Mouse (Mus musculus) heart, adult 18-20 months (tissue): ENCODE measurements at regions not wholly inside any gene's neighbourhood (a gene's known extent, or its start where the extent isn't known, plus 50 kb on each side); places are given as distances from the start of the nearest gene placed in this dataset.

Experiments used
- DNase-seq, 2 experiments: peaks; one replicate each; pipeline ENCODE4 v3.0.0; 2021 to 2022; ENCODE audit warnings: mixed read lengths in 1 of 2

DNA sequence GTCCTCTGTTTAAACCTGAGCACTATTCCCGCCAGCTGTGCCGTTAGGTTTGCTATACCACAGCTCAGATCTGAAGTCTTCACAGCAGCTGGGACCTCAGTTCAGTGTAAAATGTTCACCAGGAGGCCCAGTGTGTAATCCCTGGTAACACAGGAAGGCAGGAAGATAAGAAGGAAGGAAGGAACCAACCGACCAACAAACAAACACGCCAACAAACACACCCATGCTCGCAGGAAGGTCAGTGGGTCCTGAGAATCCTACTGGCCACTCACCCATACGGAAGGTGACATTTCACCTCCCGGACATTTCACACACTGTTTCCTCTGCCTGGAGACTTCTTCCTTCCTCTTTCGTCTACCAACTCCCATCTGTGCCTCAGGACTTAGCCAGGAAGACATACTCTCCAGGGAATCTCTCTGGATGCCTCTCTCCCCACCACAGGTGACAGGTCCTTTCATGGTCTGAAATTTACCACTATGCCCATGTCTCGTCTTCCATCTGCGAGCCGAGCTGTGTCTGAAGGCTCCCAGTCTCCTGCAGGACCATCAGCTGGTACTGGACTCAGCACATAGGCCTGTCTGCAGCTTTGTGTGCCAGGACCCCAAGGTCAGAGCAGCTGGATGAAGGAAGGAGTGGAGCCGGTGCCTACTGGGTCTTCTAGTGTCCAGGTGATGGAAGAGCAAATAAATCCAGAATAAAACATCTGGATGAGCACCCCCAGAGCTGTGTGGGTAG, 61.1 kb upstream of the Xpa start:
- no peak for DNase-seq

- DNase-seq = peak in 1 of 2 experiments; percentile 44
Observed at GRCm38 (mm10) chr4:46258774-46259173, 62.7 kb upstream of the Xpa start.

DNA sequence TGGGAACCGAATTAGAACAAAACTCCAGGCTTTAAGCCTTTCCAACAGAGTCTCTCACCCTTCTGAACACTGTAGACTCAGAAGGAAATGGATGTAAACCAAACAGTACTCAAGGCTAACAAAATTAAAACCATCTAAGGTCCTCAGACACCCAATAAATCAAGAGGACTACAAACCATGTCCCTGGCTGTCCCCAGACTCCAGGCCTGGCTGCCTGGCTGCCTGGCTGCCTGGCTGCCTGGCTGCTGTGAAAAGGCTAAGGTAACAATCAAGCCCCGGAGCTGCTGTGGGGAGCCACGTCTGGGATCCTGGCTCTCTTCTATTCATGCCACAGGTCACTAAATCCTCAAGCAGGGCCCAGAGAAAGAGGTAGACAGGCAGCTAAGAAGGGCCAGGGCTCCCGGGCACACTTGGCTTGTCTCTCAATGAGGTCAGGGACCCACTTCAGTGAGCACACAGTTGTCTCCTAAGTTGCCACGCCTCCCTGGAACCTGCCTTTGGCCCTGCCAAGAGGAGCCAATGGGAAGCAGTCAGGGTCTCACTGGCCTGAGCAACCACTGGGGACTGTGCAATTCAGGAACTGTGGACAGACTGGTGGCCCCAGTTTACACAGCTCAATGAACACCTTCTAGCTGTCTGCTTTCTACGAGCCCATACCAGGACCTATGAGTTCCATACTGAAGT, 72.6 kb upstream of the Xpa start:
- no peak for DNase-seq

GRCm38 (mm10) chr4:46271066-46271465, 72.3 kb upstream of the Foxe1 start:
- no peak for DNase-seq

GRCm38 (mm10) chr4:46275773-46276172, 67.6 kb upstream of the Foxe1 start:
- peak in 1 of 2 experiments; percentile 3 for DNase-seq

- DNase-seq = peak; percentile 45 to 54
Observed at GRCm38 (mm10) chr4:46276851-46277581, 66.4 kb upstream of the Foxe1 start.

DNA sequence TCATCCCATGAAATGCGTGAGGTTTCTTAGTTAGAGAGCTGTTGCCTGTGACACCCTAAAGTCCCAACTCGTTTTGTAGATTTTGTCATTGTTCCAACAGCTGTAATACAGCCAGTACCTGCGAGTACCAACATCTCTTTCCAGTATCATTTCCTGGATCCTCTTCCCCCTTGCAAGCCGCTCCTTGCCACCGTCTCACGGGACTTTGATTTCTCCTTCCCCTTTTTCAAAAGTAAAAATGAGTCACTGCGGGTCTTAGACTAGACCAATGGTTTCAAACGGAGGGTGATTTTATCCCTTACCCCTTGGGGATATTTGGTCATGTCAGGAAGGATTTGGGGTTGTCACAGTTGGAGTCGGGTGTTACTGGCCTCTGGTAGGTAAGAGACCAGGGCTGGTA, 56.5 kb upstream of the Foxe1 start:
- DNase-seq = no peak

DNA sequence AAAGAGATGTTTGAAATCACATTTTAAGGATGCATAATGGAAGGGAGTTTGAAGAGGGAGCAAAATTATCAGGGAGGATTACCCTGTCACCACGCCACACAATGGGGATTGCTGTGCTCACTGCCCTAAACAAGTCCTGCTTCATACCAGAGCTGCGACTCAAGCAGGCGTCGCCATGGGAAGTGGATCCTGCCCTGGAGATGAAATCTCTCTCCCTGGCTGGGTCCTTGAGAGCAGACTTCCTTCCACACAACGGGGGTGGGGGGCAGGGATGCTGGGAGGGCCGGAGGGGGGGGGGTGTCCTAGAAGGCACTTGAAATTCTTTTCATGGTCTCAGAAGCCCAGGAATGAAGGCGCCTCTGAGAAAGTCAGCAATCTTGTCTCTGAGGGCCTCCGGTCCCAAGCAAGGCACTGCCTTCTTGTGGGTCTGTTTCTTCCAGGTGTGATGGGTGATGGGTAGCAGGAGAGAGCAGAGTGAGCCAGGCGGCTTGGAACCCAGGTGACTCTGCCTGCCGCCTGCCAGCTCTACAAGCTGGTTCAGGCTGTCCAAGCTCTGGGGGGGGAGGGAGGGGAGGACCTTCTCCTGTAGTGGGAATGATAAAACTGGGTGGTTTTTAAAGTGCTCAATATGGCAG, 51.7 kb upstream of the Foxe1 start:
- DNase-seq = no peak
